Comparison of ENCODE assay signal across 8 mouse cellular contexts in the genomic region with DNA sequence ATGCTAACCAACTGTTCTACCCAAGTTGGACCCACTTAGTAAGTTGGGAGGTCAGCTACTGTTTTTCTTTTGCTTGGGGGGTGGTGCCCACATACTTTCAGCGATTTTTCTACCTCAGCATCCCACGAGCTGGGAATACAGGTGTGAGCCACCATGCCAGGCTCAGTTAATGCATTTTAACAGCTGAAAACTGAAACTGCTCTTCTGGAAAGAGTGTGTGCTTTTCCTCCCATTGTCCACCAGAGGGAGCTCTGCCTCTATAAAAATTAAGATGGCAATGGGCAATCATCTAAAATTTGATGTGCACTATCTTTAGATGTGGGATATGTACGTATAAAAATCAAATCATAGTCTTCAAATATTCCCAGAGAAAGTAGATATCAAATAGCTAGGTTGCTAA. TPM values are rescaled to one million over a fixed set of nuclear protein-coding genes. Genes with fewer than 3 reads are reported as not detected.
DNase-seq lines count a peak whose midpoint lies in the region; ATAC-seq and TF ChIP-seq lines count a peak whose summit lies in the region.
"Had no signal": no experiment of that assay in that cellular context is flagged by ENCODE, and none has a peak within 500 bp of the region (broad histone marks: within the 10 kb centered on the region; RNA-seq: fewer than 3 reads in every experiment).

No protein-coding gene starts in this region.

- no peaks in the 10 kb centered on the region for H3K4me1 ChIP-seq in kidney, postnatal 0 days (replicated peaks; ENCODE audit: insufficient read depth, low read length)
- H3K4me1 ChIP-seq in kidney, embryonic 16.5 days (ENCODE audit: insufficient read depth, low read length), result no peaks in the 10 kb centered on the region
- H3K4me1 ChIP-seq in G1E (ENCODE audit: insufficient read depth, low read depth, low read length), result peaks cover 14% of the 10 kb centered on the region

- no peaks in the 10 kb centered on the region for H3K9me3 ChIP-seq in kidney, postnatal 0 days (replicated peaks; ENCODE audit: low read length)
- H3K9me3 ChIP-seq in kidney, embryonic 16.5 days (ENCODE audit: low read length), result peaks cover 2% of the 10 kb centered on the region; the same call in 1 of the 2 replicates
- no peaks in the 10 kb centered on the region for H3K9me3 ChIP-seq in G1E (replicated peaks)

- peak; percentile 84 for TF ChIP-seq CTCF in kidney, postnatal 0 days (IDR thresholded peaks at IDR 0.05; ENCODE audit: low read depth)
- TF ChIP-seq CTCF in G1E (IDR thresholded peaks at IDR 0.05; ENCODE audit: low read depth, low read length), result peak; percentile 62

- peak; percentile 57 for DNase-seq in kidney, postnatal 0 days (ENCODE audit: low spot score)
- peak; percentile 58 for DNase-seq in CD4-positive, CD25-positive, alpha-beta regulatory T cell, adult 2 months (ENCODE audit: low read depth, low spot score)
- peak; percentile 20 for DNase-seq in G1E (ENCODE audit: low spot score)
- peak; percentile 68 for DNase-seq in induced T-regulatory cell, adult 2 months (ENCODE audit: low read depth)
- no peak for DNase-seq in layer of hippocampus, adult 9-10 months (ENCODE audit: low spot score)
- DNase-seq in urinary bladder, postnatal 25 days (ENCODE audit: low spot score), result no peak
- DNase-seq: cerebellum, adult 11-12 months had no signal

- H3K27me3 ChIP-seq in kidney, postnatal 0 days (ENCODE audit: insufficient read depth, low read length), result no peaks in the 10 kb centered on the region
- no peaks in the 10 kb centered on the region for H3K27me3 ChIP-seq in kidney, embryonic 16.5 days (ENCODE audit: insufficient read depth, low read length)
- H3K27me3 ChIP-seq in G1E (ENCODE audit: insufficient read depth, low read length), result no peaks in the 10 kb centered on the region

- WGBS in kidney, postnatal 0 days, result 13% methylated on average over 3 of the region's 3 CpGs
- WGBS in kidney, embryonic 16.5 days, result 21% methylated on average over 3 of the region's 3 CpGs

- H3K9ac ChIP-seq in kidney, postnatal 0 days (ENCODE audit: low read depth, low read length), result no peak overlapping the region
- H3K9ac ChIP-seq in kidney, embryonic 16.5 days (replicated peaks; ENCODE audit: low read length), result no peak overlapping the region

- no peak overlapping the region for H3K27ac ChIP-seq in kidney, postnatal 0 days
- no peak overlapping the region for H3K27ac ChIP-seq in kidney, embryonic 16.5 days (ENCODE audit: low read length)

- no peak for ATAC-seq in kidney, postnatal 0 days (replicated peaks; ENCODE audit: low FRiP score, low read depth)
- no peak for ATAC-seq in kidney, embryonic 16.5 days (ENCODE audit: low FRiP score, low TSS enrichment)
- no peak for ATAC-seq in G1E (ENCODE audit: extremely low read depth, insufficient number of reproducible peaks, low FRiP score, poor library complexity, severe bottlenecking)

- H3K36me3 ChIP-seq in kidney, postnatal 0 days (ENCODE audit: insufficient read depth, low read length), result no peaks in the 10 kb centered on the region
- H3K36me3 ChIP-seq in kidney, embryonic 16.5 days (ENCODE audit: insufficient read depth, low read length), result no peaks in the 10 kb centered on the region
- peaks cover 42% of the 10 kb centered on the region for H3K36me3 ChIP-seq in G1E (replicated peaks)

- H3K4me2 ChIP-seq in kidney, postnatal 0 days (ENCODE audit: low read length), result no peak overlapping the region
- H3K4me2 ChIP-seq in kidney, embryonic 16.5 days (replicated peaks; ENCODE audit: low read depth, low read length), result no peak overlapping the region

- no peak overlapping the region for H3K4me3 ChIP-seq in kidney, postnatal 0 days (replicated peaks; ENCODE audit: low read depth, low read length)
- no peak overlapping the region for H3K4me3 ChIP-seq in kidney, embryonic 16.5 days (ENCODE audit: low read length)
- H3K4me3 ChIP-seq in G1E (ENCODE audit: low read depth, low read length), result no peak overlapping the region

RNA-seq across cellular contexts. Expression of gene Smyd3, which starts 15.3 kb away (rescaled TPM):
- polyA plus RNA-seq in kidney, postnatal 0 days (2015; fragmentation: Nextera tagmentation; extraction: Ambion mirVana), result 18.3 and 20.5 TPM in 2 replicates
- 20.2 and 21.4 TPM in 2 replicates for polyA plus RNA-seq in kidney, embryonic 16.5 days (2015; fragmentation: Nextera tagmentation; extraction: Ambion mirVana)
- total RNA-seq in G1E (2014; fragmentation: Nextera tagmentation) (15.8 and 17.1 TPM in 2 replicates), G1E (2017) (18.2 and 19.4 TPM in 2 replicates)
- polyA plus RNA-seq in G1E (2012), result 3.2 and 3.5 TPM in 2 replicates

RNA-seq across cellular contexts. Expression of gene Tfb2m, which starts 43.5 kb away (rescaled TPM):
- 38.9 and 40.7 TPM in 2 replicates for polyA plus RNA-seq in kidney, postnatal 0 days (2015; fragmentation: Nextera tagmentation; extraction: Ambion mirVana)
- polyA plus RNA-seq in kidney, embryonic 16.5 days (2015; fragmentation: Nextera tagmentation; extraction: Ambion mirVana), result 27.1 and 38.0 TPM in 2 replicates
- 29.4 and 39.8 TPM in 2 replicates for total RNA-seq in G1E (2014; fragmentation: Nextera tagmentation)
- total RNA-seq in G1E (2017), result 40.5 and 51.9 TPM in 2 replicates
- 9.0 and 9.7 TPM in 2 replicates for polyA plus RNA-seq in G1E (2012)

RNA-seq across cellular contexts. Expression of gene Cnst, which starts 43.6 kb away (rescaled TPM):
- 9.7 and 11.2 TPM in 2 replicates for polyA plus RNA-seq in kidney, postnatal 0 days (2015; fragmentation: Nextera tagmentation; extraction: Ambion mirVana)
- polyA plus RNA-seq in kidney, embryonic 16.5 days (2015; fragmentation: Nextera tagmentation; extraction: Ambion mirVana), result 16.3 and 16.5 TPM in 2 replicates
- total RNA-seq in G1E (2014; fragmentation: Nextera tagmentation) (27.1 TPM in 2 replicates), G1E (2017) (31.6 and 32.9 TPM in 2 replicates)
- polyA plus RNA-seq in G1E (2012), result 14.4 and 14.6 TPM in 2 replicates

Comparison
In these comparisons a context has a peak if more than half of its experiments do, and no peak if none do; other contexts are left out.
1. DNase-seq: peak in kidney, postnatal 0 days (single experiment), CD4-positive, CD25-positive, alpha-beta regulatory T cell, adult 2 months (single experiment), G1E (single experiment) and induced T-regulatory cell, adult 2 months (single experiment); none in layer of hippocampus, adult 9-10 months (single experiment) and urinary bladder, postnatal 25 days (single experiment).